Mouse (Mus musculus): Measurements from ENCODE around the gene Lasp1.
A peak's percentile ranks its signal among the peaks of the same experiment; 100 is the strongest.

DNA sequence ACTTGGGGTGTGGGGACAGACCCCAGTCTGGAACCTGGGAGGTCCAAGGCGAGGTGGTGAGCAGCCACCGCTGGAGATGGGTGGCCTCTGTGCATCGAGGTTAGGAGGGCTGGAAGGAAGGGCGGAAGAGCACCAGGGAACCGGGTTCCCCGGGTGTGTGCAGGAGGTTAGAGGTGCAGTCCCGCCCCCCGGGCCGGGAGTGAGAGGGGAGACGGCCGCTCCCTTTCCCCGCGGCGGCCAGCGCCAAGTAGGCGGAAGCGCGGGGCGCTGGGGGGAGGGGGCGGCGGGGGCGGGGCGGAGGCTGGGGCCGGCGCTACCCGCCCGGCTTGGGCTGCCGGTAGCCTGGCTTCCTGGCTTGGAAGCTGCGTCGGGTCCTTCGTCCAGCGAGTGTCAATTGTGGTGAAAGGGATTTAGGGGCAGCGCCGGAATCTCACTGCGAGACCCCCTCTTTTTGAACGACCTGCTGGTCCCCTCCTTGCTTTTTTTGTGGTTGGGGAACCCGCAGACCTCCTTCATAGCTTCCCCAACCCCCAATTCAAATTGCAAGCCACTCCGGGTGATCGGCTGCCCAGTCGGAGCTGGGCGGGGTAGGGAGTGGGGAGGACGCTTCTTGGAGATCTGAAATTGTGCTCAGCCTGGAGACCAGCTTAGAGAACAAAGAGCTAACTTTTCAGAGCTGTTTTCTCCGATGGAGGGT lies 1.3 kb downstream of the Lasp1 start:
- TF ChIP-seq CTCF (IDR thresholded peaks at IDR 0.05; ENCODE audit: extremely low read depth, insufficient read depth, insufficient read length, insufficient replicate concordance) (no peak), POLR2A (IDR thresholded peaks at IDR 0.05; ENCODE audit: low read depth, low read length) (peak; percentile 63)

Data from spleen, adult 2 months (tissue).